Mouse (Mus musculus) testis, adult 2 months (tissue): Measurements from ENCODE around the gene Stk10. TPM values are rescaled to one million over a fixed set of nuclear protein-coding genes. Genes with fewer than 3 reads are reported as not detected.

Source experiments
- H3K27ac ChIP-seq: fragments of 200-500 bp; 2 replicates; pipeline ENCODE4 v1.5.1; 2012; ENCODE audit warnings: low read depth, low read length; ENCODE audit not compliant: control insufficient read depth, insufficient read depth
- H3K27me3 ChIP-seq: fragments of 200-500 bp; 2 replicates; pipeline ENCODE4 v1.6.1; 2012; ENCODE audit warnings: mild to moderate bottlenecking, low read length, moderate library complexity; ENCODE audit not compliant: control insufficient read depth, insufficient read depth
- H3K36me3 ChIP-seq: fragments of 200-500 bp; 2 replicates; pipeline ENCODE4 v1.6.1; 2012; ENCODE audit warnings: mild to moderate bottlenecking, low read length; ENCODE audit not compliant: control insufficient read depth, insufficient read depth
- H3K4me1 ChIP-seq: fragments of 200-500 bp; 2 replicates; pipeline ENCODE4 v1.6.1; 2012; ENCODE audit warnings: low read length; ENCODE audit not compliant: control insufficient read depth, insufficient read depth
- H3K4me3 ChIP-seq: fragments of 200-500 bp; 2 replicates; pipeline ENCODE4 v1.5.1; 2012; ENCODE audit warnings: low read depth, mild to moderate bottlenecking, low read length, moderate library complexity, mixed read lengths; ENCODE audit not compliant: control insufficient read depth
- CTCF ChIP-seq: fragments of 200-500 bp; IDR thresholded peaks from 2 replicates; pipeline ENCODE4 v1.5.1; 2012; ENCODE audit warnings: low read depth, mild to moderate bottlenecking, inconsistent platforms, low read length, moderate library complexity; ENCODE audit not compliant: control insufficient read depth, insufficient read depth, insufficient replicate concordance
- POLR2A ChIP-seq: fragments of 200-500 bp; IDR thresholded peaks from 2 replicates; pipeline ENCODE4 v1.6.1; 2012; ENCODE audit warnings: low read depth, mild to moderate bottlenecking, inconsistent platforms, low read length, moderate library complexity; ENCODE audit not compliant: control insufficient read depth
- polyA plus RNA-seq: library from polyadenylated mRNA; depleted of rRNA; stranded (reverse); fragments of >200 nt; gene quantifications from 2 replicates; pipeline ENCODE4 v1.2.3, GENCODE M21; 2012

Gene Stk10
- polyA plus RNA-seq, 1 experiment = 38.3 TPM

- H3K36me3 ChIP-seq = no peaks in the 10 kb centered on the region
- H3K27ac ChIP-seq = no peak overlapping the region
Measured at GRCm38 (mm10) chr11:32551579-32552297, 18.6 kb downstream of the Stk10 start.

GRCm38 (mm10) chr11:32552401-32553090 lies 19.4 kb downstream of the Stk10 start:
- Histone ChIP-seq H3K36me3 (no peaks in the 10 kb centered on the region), H3K27ac (no peak overlapping the region), H3K27me3 (no peaks in the 10 kb centered on the region), H3K4me3 (no peak overlapping the region), H3K4me1 (no peaks in the 10 kb centered on the region; the same call in 1 of the 2 replicates)
- no peak for TF ChIP-seq CTCF
- TF ChIP-seq POLR2A = no peak

More at GRCm38 (mm10) chr11:32551579-32552297, 18.6 kb downstream of the Stk10 start:
- no peak for TF ChIP-seq CTCF
- no peak for TF ChIP-seq POLR2A
- Histone ChIP-seq H3K27me3 (no peaks in the 10 kb centered on the region), H3K4me1 (no peaks in the 10 kb centered on the region; the same call in 1 of the 2 replicates), H3K4me3 (no peak overlapping the region)

- Histone ChIP-seq H3K27me3 (no peaks in the 10 kb centered on the region), H3K4me3 (no peak overlapping the region), H3K27ac (no peak overlapping the region), H3K4me1 (no peaks in the 10 kb centered on the region; the same call in 1 of the 2 replicates), H3K36me3 (no peaks in the 10 kb centered on the region)
- no peak for TF ChIP-seq POLR2A
- TF ChIP-seq CTCF = no peak
Measured at GRCm38 (mm10) chr11:32553311-32554140, 20.4 kb downstream of the Stk10 start.

DNA sequence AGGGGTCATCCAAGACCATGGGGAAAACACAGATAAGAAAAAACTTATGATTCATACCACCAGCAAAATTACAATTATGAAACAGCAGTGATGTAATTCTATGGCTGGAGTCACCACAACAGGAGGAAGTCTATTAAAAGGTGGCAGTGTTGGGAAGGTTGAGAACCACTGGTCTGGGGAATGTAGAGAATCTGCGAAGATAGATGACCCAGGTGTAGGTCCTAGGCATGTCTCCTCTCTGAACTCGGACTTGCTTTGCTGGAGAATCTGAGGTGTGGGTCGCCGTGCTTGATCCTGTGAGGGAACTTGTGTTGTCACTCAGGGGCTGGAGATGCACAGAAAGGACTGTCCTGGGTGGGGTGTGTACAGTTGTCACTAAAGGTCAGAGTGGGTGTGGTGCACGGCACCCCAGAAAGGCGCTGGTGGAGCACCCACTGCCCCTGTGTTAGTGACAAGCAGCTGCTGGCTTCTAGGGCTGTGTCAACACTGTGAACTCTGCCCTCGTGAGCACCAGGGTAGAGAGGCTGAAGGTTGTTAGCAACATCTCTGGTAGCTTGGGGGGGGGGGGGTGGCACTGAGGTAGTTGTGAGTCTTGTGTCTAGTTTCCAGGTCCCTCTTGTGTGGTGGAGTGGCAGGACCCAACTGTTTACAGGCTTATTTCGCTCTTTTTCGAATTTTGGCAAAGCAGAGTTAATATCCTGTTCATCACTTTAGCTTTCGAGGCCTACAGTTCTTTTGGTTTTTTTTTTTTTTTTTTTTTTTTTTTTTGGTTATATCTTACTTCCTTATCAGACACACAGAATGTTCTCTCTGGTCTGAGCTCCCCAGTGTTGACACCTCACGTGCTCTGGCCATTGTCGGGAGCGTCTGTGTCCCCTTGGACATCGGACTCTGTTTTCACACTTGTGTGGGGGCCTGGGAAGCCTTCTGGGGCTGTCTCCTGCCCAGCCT lies 21.3 kb downstream of the Stk10 start:
- no peaks in the 10 kb centered on the region for H3K36me3 ChIP-seq
- H3K4me3 ChIP-seq = no peak overlapping the region
- no peaks in the 10 kb centered on the region; the same call in 1 of the 2 replicates for H3K4me1 ChIP-seq
- TF ChIP-seq CTCF = no peak
- no peak for TF ChIP-seq POLR2A
- no peaks in the 10 kb centered on the region for H3K27me3 ChIP-seq
- H3K27ac ChIP-seq = no peak overlapping the region

DNA sequence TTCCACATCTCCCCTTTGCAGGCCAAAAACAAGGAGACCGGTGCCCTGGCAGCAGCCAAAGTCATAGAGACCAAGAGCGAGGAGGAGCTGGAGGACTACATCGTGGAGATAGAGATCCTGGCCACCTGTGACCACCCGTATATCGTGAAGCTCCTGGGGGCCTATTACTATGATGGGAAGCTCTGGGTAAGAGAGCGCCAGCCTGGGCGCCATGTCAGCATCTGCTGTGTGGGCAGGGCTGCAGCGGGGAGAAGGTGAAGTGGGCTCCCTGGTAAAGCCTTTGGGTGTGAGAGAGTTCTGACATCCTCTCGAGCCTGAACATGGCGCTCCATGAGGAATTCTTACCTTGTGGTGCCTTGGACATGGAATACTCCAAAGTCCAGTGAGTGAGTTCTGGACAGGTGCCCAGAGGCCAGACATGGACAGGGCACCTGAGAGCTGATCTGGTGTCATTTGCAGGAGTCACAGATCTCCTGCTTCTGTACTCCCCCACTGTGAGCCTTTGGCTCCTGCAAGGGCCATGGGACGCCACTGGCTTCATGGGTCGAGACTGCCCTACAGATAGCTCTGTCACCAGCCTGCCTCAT lies 22.1 kb downstream of the Stk10 start:
- TF ChIP-seq CTCF (no peak), POLR2A (no peak)
- Histone ChIP-seq H3K4me1 (no peaks in the 10 kb centered on the region; the same call in 1 of the 2 replicates), H3K4me3 (no peak overlapping the region), H3K36me3 (no peaks in the 10 kb centered on the region), H3K27me3 (no peaks in the 10 kb centered on the region), H3K27ac (no peak overlapping the region)

GRCm38 (mm10) chr11:32556333-32556990 lies 23.4 kb downstream of the Stk10 start:
- no peak overlapping the region for H3K27ac ChIP-seq
- no peaks in the 10 kb centered on the region for H3K36me3 ChIP-seq
- H3K27me3 ChIP-seq = no peaks in the 10 kb centered on the region
- H3K4me3 ChIP-seq = no peak overlapping the region
- no peak for TF ChIP-seq CTCF
- no peak for TF ChIP-seq POLR2A
- H3K4me1 ChIP-seq = peaks cover 1% of the 10 kb centered on the region; the same call in 1 of the 2 replicates
